ENCODE assay signal across 11 mouse cellular contexts in the genomic region with DNA sequence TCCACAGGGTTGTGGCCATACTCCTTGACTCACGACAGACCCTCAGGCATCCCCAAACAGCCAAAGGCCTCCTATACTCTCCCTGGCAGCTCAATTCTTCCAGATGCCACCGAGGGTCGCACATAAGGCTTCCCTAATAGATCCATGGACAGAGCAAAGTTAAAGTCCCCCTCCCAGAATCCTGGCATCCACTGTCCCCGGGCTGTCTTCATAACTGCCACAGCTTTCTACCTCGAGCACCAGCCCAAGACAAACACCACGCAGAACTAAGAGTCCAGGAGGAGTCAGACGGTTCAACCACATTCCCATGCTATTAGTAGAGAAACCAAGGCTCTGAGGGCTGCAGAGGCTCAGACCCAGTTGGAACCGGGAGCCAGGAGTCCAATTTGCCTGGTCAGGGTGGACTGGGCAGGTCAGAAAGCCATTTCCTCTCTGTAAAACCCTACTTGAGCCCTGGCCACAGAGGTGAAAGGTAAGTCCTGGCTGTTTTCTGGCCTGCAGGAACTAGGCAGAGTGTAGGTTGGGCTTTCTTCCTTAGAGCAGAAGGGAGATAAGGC. TPM values are rescaled to one million over a fixed set of nuclear protein-coding genes. Genes with fewer than 3 reads are reported as not detected.
DNase-seq lines count a peak whose midpoint lies in the region; ATAC-seq and TF ChIP-seq lines count a peak whose summit lies in the region.
"Had no signal": no experiment of that assay in that cellular context is flagged by ENCODE, and none has a peak within 500 bp of the region (broad histone marks: within the 10 kb centered on the region; RNA-seq: fewer than 3 reads in every experiment).

No protein-coding gene starts in this region.

- 39% methylated on average over 8 of the region's 8 CpGs for WGBS in kidney, postnatal 0 days
- WGBS in limb, embryonic 13.5 days, result 45% methylated on average over 8 of the region's 8 CpGs

- H3K9me3 ChIP-seq in kidney, postnatal 0 days (replicated peaks; ENCODE audit: low read length), result no peaks in the 10 kb centered on the region
- no peaks in the 10 kb centered on the region for H3K9me3 ChIP-seq in limb, embryonic 13.5 days

- H3K36me3 ChIP-seq in kidney, postnatal 0 days (ENCODE audit: insufficient read depth, low read length), result no peaks in the 10 kb centered on the region
- H3K36me3 ChIP-seq in limb, embryonic 13.5 days, result peaks cover 23% of the 10 kb centered on the region

- no peak for ATAC-seq in kidney, postnatal 0 days (replicated peaks; ENCODE audit: low FRiP score, low read depth)
- ATAC-seq in limb, embryonic 13.5 days (ENCODE audit: low FRiP score, low read depth), result no peak
- ATAC-seq: inflammation-experienced regulatory T-cells, adult 6 months had no signal

- H3K27ac ChIP-seq in kidney, postnatal 0 days, result peak overlapping the region; percentile 60; the same call in 1 of the 2 replicates
- H3K27ac ChIP-seq in bone marrow macrophage, adult 2 months (ENCODE audit: insufficient read depth, low read depth, low read length), result peak overlapping the region; percentile 47
- H3K27ac ChIP-seq in limb, embryonic 13.5 days, result peak overlapping the region; percentile 45; the same call in 1 of the 2 replicates

- peak; percentile 95 for DNase-seq in heart, adult 11 months
- no peak for DNase-seq in heart, postnatal 14 days
- DNase-seq in kidney, postnatal 0 days (ENCODE audit: low spot score), result no peak
- DNase-seq in kidney, postnatal 36 days, result no peak
- DNase-seq in urinary bladder, postnatal 14 days (ENCODE audit: low spot score), result no peak
- DNase-seq in layer of hippocampus, postnatal 14 days (ENCODE audit: low spot score in 2 of 2), result no peak
- DNase-seq: left cerebral cortex, postnatal 4 days had no signal

- H3K27me3 ChIP-seq in kidney, postnatal 0 days (ENCODE audit: insufficient read depth, low read length), result no peaks in the 10 kb centered on the region
- H3K27me3 ChIP-seq in limb, embryonic 13.5 days, result no peaks in the 10 kb centered on the region

- H3K4me3 ChIP-seq in kidney, postnatal 0 days (replicated peaks; ENCODE audit: low read depth, low read length), result no peak overlapping the region
- no peak overlapping the region for H3K4me3 ChIP-seq in bone marrow macrophage, adult 2 months (ENCODE audit: insufficient read depth, low read length)
- no peak overlapping the region for H3K4me3 ChIP-seq in limb, embryonic 13.5 days

- intact Hi-C loops in heart, postnatal 14 days (cut with DNase I), result no loop called here

- no peak overlapping the region for H3K9ac ChIP-seq in kidney, postnatal 0 days (ENCODE audit: low read depth, low read length)
- H3K9ac ChIP-seq in limb, embryonic 13.5 days, result peak overlapping the region; percentile 26; the same call in 1 of the 2 replicates

- TF ChIP-seq POLR2A in bone marrow macrophage, adult 2 months (IDR thresholded peaks at IDR 0.05; ENCODE audit: borderline replicate concordance, low read depth, low read length), result no peak

- peaks cover 14% of the 10 kb centered on the region for H3K4me1 ChIP-seq in kidney, postnatal 0 days (replicated peaks; ENCODE audit: insufficient read depth, low read length)
- peaks cover 17% of the 10 kb centered on the region for H3K4me1 ChIP-seq in bone marrow macrophage, adult 2 months (ENCODE audit: control insufficient read depth, insufficient read depth, low read length)
- peaks cover 80% of the 10 kb centered on the region for H3K4me1 ChIP-seq in limb, embryonic 13.5 days

- H3K4me2 ChIP-seq in kidney, postnatal 0 days (ENCODE audit: low read length), result no peak overlapping the region; the same call in 1 of the 2 replicates
- H3K4me2 ChIP-seq in limb, embryonic 13.5 days (replicated peaks), result 0 out of 2 replicates have a peak overlapping the region, but pooled peaks have one; percentile 3
- H3K4me2 ChIP-seq: midbrain, embryonic 11.5 days had no signal

- TF ChIP-seq CTCF in kidney, postnatal 0 days (IDR thresholded peaks at IDR 0.05; ENCODE audit: low read depth), result no peak
- TF ChIP-seq CTCF in bone marrow macrophage, adult 2 months (IDR thresholded peaks at IDR 0.05; ENCODE audit: low read depth, low read length), result no peak

RNA-seq across cellular contexts. Expression of gene Zcchc24, which starts 8.8 kb away (rescaled TPM):
- total RNA-seq in heart, postnatal 14 days (2021), result 10 to 100 TPM; 47.6 to 48.3 TPM
- 15.7 and 15.9 TPM in 2 replicates for polyA plus RNA-seq in kidney, postnatal 0 days (2015; fragmentation: Nextera tagmentation; extraction: Ambion mirVana)
- 31.7 and 34.8 TPM in 2 replicates for polyA plus RNA-seq in bone marrow macrophage, adult 2 months (2012; ENCODE audit: insufficient read depth, insufficient read length, missing spikeins)
- polyA plus RNA-seq in limb, embryonic 13.5 days (2015; fragmentation: Nextera tagmentation; extraction: Ambion mirVana), result 34.7 and 37.6 TPM in 2 replicates
- total RNA-seq in layer of hippocampus, postnatal 14 days (2021), result 10 to 100 TPM; 60.4 to 63.5 TPM
